Mouse (Mus musculus): ENCODE results near the gene Dysf.

- TF ChIP-seq POLR2A (IDR thresholded peaks at IDR 0.05; ENCODE audit: control insufficient read depth, low read depth, low read length) = no peak
- no peak for TF ChIP-seq CTCF (IDR thresholded peaks at IDR 0.05; ENCODE audit: control insufficient read depth, insufficient read depth, insufficient replicate concordance, low read depth, low read length)
Observed at GRCm38 (mm10) chr6:83987642-83988041, 20.7 kb upstream of the Dysf start.
